Mouse (Mus musculus): ENCODE measurements around the gene Fam69a.
"Not testable (repeated sequence)": the region's sequence is repeated elsewhere in the genome, so short reads cannot be mapped to it uniquely, and the experiment has no call there.

The Fam69a gene

GRCm38 (mm10) chr5:107946475-107946874 lies 40.4 kb downstream of the Fam69a start:
- no peak for DNase-seq (ENCODE audit: low spot score)

GRCm38 (mm10) chr5:107943526-107943925 lies 43.4 kb downstream of the Fam69a start:
- no peak for DNase-seq (ENCODE audit: low spot score)

- DNase-seq (ENCODE audit: low spot score): no peak
These were observed 43.9 kb downstream of the Fam69a start for GRCm38 (mm10) chr5:107942941-107943340.

DNA sequence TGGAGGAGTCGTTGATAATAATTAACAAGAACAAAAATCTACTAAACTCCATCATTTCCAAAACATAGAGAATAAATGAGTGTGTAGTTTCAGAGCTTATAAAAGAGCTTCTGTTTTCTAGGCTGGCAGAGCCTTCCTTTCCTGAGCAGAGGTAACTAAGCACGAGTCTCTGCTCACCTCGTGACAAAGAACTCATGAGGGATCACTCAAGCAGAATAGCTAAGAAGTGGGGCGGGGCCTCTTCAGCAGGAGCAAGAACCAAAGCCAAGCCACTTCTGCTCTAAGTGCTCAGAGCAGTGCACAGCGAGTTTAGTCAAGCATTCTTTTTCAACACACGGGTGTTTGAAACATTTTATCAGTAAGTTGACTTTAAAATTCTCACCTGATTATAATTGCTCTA lies 45.7 kb downstream of the Fam69a start:
- DNase-seq (ENCODE audit: low spot score): no peak

DNA sequence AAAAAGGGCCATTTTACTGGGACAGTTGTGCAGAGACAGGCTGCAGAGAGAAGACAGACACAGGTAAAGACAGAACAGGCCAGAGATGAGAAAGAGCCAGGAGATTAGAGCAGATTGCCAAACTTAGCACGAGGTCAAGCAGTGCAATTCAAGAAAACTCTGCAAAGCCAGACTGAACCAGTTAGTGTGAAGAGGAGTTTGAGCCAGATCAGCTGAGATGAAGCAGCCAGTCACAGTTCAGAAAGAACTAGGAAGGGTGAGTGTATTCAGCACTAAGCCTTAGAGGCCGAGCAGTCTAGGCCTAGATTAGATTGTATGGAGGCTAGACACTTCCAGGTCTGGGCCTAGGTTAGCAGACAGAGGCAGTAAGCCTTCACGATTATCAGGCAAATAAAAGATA lies 47.2 kb downstream of the Fam69a start:
- DNase-seq (ENCODE audit: low spot score): no peak

DNA sequence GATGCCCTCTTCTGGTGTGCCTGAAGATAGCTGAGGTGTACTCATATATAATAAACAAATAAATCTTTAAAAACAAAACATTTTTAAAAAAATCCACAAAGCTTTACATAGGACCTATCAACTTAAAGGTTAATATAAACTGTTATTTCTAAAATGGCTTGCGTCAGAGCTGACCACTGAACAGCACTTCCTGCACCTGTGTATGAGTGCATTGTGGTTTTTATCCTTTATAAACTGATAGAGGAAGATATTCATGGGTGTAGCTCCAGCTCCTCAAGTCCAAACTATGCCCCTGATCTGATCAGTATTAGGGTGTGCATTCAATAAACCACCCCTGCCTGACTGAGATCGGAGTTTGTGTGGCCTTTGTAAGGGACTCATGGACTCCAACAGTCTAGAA lies 48.0 kb downstream of the Fam69a start:
- no peak for DNase-seq (ENCODE audit: low spot score)

DNA sequence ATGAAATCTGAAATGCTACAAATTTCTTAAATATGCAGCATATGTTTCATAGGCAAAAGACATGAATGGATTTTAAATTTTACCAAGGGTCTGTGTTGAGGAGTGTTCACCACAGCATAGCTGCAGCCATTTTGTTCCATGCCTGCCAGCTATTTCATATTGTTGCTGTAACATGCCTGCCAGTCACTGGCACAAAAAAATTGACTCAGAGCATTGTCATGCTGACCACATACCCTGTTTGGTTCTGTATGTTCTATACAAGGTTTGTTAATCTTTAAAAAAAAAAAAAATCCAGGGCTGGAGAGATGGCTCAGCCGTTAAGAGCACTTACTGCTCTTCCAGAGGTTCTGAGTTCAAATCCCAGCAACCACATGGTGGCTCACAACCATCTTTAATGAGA lies 48.4 kb downstream of the Fam69a start:
- DNase-seq (ENCODE audit: low spot score): not testable (repeated sequence)

DNA sequence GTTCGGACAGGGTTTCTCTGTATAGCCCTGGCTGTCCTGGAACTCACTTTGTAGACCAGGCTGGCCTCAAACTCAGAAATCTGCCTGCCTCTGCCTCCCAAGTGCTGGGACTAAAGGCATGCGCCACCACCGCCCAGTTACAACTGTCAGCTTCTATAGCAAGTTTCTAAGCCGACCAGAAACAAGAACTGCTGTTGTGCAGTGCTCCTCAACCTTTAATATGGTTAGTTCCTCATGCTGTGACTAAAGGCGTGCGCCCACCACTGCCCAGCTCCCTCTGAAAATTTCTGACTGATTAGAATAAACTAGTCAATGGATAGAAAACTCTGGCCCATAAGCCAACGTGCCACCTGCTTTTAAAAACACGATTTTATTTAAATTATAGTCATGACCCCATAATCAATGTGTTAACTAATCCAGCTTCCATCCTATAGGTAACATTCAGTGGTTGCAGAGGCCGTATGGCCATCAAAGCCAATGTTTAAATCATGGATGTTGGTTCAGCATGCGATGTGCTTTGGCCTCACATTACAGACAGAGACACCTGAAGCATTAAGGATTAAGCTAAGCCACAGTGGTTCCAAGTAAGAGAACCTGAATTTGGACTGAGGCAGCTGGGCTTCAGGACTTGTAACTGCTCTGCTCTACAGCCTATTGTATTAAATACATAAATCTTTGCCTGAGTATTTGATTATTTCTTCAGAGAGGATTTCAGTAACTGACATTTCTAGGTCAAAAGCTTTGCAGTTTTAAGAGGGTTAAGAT lies 50.1 kb downstream of the Fam69a start:
- no peak for DNase-seq (ENCODE audit: low spot score)

GRCm38 (mm10) chr5:107934770-107935543 lies 51.9 kb downstream of the Fam69a start:
- no peak for DNase-seq (ENCODE audit: low spot score)

GRCm38 (mm10) chr5:107933202-107933974 lies 53.5 kb downstream of the Fam69a start:
- no peak for DNase-seq (ENCODE audit: low spot score)

DNA sequence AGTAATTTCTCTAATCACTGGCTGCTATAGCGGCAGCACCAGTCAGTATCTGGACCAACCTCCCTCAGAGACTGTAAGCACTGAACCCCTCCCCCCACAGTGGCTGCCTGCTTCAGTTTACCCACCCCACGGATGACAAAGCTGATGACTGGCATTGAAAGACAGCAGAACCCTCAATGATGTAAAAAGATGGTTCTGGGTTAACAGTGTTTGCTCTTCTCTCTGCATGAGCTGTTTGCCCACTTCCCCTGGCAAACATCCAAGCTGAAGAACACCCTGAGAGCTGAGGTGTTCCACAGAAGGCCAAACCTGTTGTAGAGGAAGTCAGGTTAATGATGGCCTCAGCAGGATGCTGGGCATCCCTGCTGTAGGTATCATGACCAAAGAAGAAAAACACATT lies 54.3 kb downstream of the Fam69a start:
- DNase-seq (ENCODE audit: low spot score): no peak

GRCm38 (mm10) chr5:107926550-107927249 lies 60.2 kb downstream of the Fam69a start:
- no peak for DNase-seq (ENCODE audit: low spot score)

DNA sequence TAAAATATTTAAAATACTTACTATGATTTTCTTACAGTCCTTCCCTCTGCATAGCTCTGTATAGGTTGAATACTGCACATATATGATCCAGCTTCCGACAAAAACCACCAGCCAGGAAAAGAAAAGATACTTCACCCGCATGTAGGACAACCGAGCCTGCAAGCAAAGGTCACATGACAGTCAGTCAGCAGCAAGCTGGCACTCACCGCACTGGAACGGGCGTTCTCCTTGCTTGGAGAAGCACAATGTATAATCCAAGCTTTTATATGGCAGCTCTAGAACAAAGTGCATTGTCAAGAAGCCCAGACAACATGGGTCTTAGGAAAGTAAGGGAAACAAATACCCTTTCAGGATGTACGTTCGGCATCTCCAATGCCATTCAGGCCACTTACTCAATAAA lies 62.3 kb downstream of the Fam69a start:
- DNase-seq (ENCODE audit: low spot score): no peak

GRCm38 (mm10) chr5:107922836-107923235 lies 64.0 kb downstream of the Fam69a start:
- DNase-seq (ENCODE audit: low spot score): no peak

DNA sequence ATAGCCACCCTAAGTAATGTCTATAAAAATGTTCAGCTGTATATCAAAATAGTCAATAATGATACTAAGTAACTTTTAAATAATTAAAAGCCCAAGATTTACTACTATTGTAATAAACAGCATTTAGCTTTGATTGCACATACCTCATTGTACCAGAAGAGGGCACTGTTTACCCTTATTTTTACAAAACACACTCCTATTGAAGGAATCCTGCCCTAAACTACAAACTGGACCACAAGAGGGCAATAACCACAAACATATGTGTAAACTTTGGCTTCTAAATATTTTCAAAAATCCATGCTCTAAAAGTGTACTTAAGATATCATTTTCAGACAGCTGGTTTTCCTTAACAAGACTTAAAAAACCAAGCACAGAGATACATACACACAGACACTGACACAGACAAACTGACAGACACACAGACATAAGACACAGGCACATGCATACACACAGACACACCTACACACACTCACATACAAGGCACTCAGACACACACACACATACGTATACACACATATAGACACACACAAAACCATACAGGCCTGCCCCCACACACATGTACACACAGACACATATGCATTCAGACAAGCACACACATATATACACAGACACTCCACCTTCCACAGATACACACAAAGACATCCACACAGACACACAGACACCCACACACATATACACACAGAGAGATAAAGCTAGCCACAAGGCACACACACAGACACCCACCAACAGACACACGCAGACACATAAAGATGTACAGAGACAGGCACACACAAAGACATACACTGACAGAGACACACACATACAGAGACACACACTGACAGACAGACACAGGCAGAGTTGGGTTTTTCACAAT lies 65.3 kb downstream of the Fam69a start:
- peak; percentile 71 for DNase-seq (ENCODE audit: low spot score)

DNA sequence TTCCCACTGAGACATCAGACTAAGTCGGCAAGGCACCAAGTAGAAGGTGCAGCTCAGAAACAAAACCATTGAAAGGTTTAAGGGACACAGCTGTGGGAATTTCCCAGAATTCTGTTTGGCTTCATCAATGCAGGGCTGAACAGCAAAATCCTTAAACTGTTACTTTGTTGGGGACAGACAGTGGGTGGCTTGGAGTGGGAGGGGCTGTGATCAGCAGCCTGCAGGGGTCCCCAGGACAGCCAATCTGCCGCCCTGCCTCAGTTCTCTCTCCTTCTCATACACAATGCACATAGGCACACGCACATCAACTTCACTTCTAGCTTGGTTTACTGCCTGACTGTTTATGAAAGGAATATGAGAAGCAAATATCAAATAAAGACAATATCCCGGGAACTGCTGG lies 71.6 kb downstream of the Fam69a start:
- no peak for DNase-seq (ENCODE audit: low spot score)

- no peak for DNase-seq (ENCODE audit: low spot score)
These were observed 75.9 kb downstream of the Fam69a start for GRCm38 (mm10) chr5:107911012-107911411.

DNA sequence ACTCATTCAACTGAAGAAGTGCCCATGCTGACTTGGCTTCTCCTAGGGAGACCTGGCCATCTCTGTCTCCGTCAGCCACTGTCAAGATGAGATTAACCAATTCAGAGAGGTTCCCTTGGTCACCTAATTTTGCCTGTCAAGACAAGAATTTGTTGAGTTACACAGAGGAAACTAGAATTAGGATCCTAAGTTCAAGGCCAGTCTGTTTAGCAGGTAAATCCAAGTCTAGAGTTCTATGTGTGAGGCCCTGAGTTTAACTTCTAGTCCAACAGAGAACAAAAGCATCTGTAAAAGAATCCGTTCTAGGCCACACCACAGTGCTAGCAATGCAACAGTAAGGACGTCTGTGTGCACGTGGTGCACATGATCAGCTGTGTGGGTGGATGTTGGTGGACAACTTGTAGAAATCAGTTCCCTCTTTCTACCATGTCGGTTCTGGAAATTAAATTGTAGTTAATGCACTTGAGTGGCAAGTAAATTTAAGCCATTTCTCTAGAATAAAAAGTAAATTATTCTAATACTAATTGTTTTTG lies 76.7 kb downstream of the Fam69a start:
- no peak for DNase-seq (ENCODE audit: low spot score)

GRCm38 (mm10) chr5:107909668-107910067 lies 77.2 kb downstream of the Fam69a start:
- DNase-seq (ENCODE audit: low spot score): no peak

GRCm38 (mm10) chr5:107908514-107909110 lies 78.3 kb downstream of the Fam69a start:
- DNase-seq (ENCODE audit: low spot score): no peak
